Mouse (Mus musculus): ENCODE data around the gene Secisbp2. TPM values are rescaled to one million over a fixed set of nuclear protein-coding genes. Genes with fewer than 3 reads are reported as not detected.

Secisbp2 gene
- 33.7 TPM for polyA plus RNA-seq (2015; fragmentation: Illumina TruSeq; extraction: RNeasy Lipid Tissue Mini Kit (QIAGEN cat#74804); ENCODE audit: insufficient read depth, low replicate concordance)

GRCm38 (mm10) chr13:51651408-51652064 is at the start of gene Secisbp2:
Gene Secisbp2 (plus strand): TSS chr13:51651697.

GRCm38 (mm10) chr13:51644829-51645789 is 6.4 kb upstream of the Secisbp2 start, which contains the start of gene Cks2:
Gene Cks2 (plus strand): TSS chr13:51645232.

Other genes with a start within 250 kb of the Secisbp2 start
- gene S1pr3, start 243.1 kb upstream of the Secisbp2 start, polyA plus RNA-seq (2015; fragmentation: Illumina TruSeq; extraction: RNeasy Lipid Tissue Mini Kit (QIAGEN cat#74804); ENCODE audit: insufficient read depth, low replicate concordance): 33.7 TPM
- gene Shc3, start 82.3 kb upstream of the Secisbp2 start, polyA plus RNA-seq (2015; fragmentation: Illumina TruSeq; extraction: RNeasy Lipid Tissue Mini Kit (QIAGEN cat#74804); ENCODE audit: insufficient read depth, low replicate concordance): not detected
- gene Cks2, start 6.5 kb upstream of the Secisbp2 start, polyA plus RNA-seq (2015; fragmentation: Illumina TruSeq; extraction: RNeasy Lipid Tissue Mini Kit (QIAGEN cat#74804); ENCODE audit: insufficient read depth, low replicate concordance): 61.9 TPM
- 73.6 TPM for gene Sema4d, start 142.1 kb downstream of the Secisbp2 start, polyA plus RNA-seq (2015; fragmentation: Illumina TruSeq; extraction: RNeasy Lipid Tissue Mini Kit (QIAGEN cat#74804); ENCODE audit: insufficient read depth, low replicate concordance)
- 1.0 TPM for gene Gadd45g, start 195.0 kb downstream of the Secisbp2 start, polyA plus RNA-seq (2015; fragmentation: Illumina TruSeq; extraction: RNeasy Lipid Tissue Mini Kit (QIAGEN cat#74804); ENCODE audit: insufficient read depth, low replicate concordance)